Mouse (Mus musculus) lung, adult 2 months (tissue): ENCODE data around the gene Cacna1a.

Experiments
- CTCF ChIP-seq: fragments of 200-500 bp; IDR thresholded peaks from 2 replicates; pipeline ENCODE4 v1.5.1; 2011; ENCODE audit warnings: mild to moderate bottlenecking, low read length, control low read depth; ENCODE audit not compliant: insufficient read depth
- POLR2A ChIP-seq: fragments of 200-500 bp; IDR thresholded peaks from 2 replicates; pipeline ENCODE4 v1.6.1; 2011; ENCODE audit warnings: low read depth, mild to moderate bottlenecking, control low read depth, low read length, borderline replicate concordance; ENCODE audit errors: extremely low read depth

- TF ChIP-seq CTCF (no peak), POLR2A (no peak)
Measured at GRCm38 (mm10) chr8:84588498-84588897, 200.3 kb downstream of the Cacna1a start.
